Mouse (Mus musculus): Measurements from ENCODE around the gene Notum. TPM values are rescaled to one million over a fixed set of nuclear protein-coding genes. Genes with fewer than 3 reads are reported as not detected.
"Not testable (repeated sequence)": the region's sequence is repeated elsewhere in the genome, so short reads cannot be mapped to it uniquely, and the experiment has no call there.

Notum gene
- total and polyA plus RNA-seq, 3 experiments: 0.23 to 0.35 TPM; not detected in 1

DNA sequence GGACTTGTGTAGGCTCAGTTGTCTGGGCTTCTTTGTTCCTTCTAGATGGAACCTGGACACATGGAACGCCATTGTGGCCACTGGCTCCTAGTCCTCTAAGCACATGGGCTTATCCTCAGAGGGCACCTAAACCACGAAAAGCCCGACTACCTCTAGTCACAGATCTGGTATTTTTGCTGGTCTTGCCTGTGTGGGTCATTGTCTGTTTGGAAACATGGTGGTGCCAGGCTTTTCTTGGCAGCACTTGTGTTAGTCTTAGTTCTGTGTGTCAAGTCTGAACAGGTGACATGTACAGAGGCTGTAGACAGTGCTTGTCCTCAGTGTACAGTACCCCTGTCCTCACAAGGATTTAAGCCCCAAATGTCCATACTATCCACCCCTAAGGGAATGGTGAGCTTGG, 22.6 kb upstream of the Notum start:
- no peak for DNase-seq
- H3K36me3 ChIP-seq (ENCODE audit: control insufficient read depth, insufficient read depth, low read length): no peaks in the 10 kb centered on the region
- no peak overlapping the region for H3K4me3 ChIP-seq
- intact Hi-C loops (cut with DNase I): no loop called here
- peaks cover 2% of the 10 kb centered on the region; the same call in 1 of the 2 replicates for H3K4me1 ChIP-seq (ENCODE audit: control insufficient read depth, insufficient read depth, low read length)
- H3K9ac ChIP-seq (ENCODE audit: low read depth, low read length): no peak overlapping the region
- TF ChIP-seq EP300 (IDR thresholded peaks at IDR 0.05; ENCODE audit: insufficient read depth, low read depth, low read length) (no peak), POLR2A (IDR thresholded peaks at IDR 0.05; ENCODE audit: insufficient read depth, low read depth, low read length) (no peak), CTCF (IDR thresholded peaks at IDR 0.05) (no peak)
- no peaks in the 10 kb centered on the region for H3K79me2 ChIP-seq (replicated peaks; ENCODE audit: control insufficient read depth, insufficient read depth, low read length)
- H3K27me3 ChIP-seq (ENCODE audit: control insufficient read depth, insufficient read depth, low read length): no peaks in the 10 kb centered on the region
- WGBS: 90% methylated on average over 3 of the region's 3 CpGs
- no peak overlapping the region for H3K27ac ChIP-seq

DNA sequence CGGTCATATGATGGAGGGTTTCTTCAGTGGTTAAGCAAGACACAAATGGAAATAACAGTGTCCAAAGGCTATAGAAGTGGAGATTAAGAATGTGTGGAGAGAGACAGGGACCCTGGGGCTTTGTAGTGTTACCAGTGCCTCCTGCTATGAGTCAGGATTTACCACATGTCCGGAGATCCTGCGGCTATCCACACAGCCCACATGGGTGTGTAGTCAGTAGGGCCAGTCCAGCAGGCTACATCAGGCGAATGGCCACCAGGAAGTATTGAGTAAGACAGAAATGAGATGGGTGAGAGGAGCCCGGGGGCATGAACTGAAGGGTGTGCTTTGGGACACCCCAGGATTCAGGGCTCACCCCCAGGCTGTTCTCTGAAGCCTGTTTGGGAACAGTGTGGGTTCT, 21.7 kb upstream of the Notum start:
- DNase-seq: no peak
- WGBS: 95% methylated on average over 5 of the region's 5 CpGs
- no peaks in the 10 kb centered on the region for H3K36me3 ChIP-seq (ENCODE audit: control insufficient read depth, insufficient read depth, low read length)

DNA sequence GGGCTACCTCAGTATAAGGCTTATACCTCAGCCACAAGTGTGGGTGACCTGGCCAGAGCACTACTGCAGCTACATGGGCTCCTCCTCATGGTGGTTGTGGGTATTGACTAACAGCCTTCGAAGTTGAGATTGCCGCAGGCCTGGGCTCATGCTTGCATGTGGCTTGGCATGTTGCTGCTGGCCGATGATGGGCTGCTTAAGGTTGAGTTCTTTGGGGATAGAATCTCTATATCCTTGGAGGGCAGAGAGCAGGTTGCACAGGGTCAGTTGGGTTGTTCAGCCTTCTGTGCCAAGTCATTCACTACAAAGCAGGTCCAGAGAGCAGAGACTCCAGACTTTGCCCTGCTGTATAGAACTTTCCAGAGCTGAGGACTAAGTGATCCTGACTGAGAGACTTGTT, 18.9 kb upstream of the Notum start:
- no peak overlapping the region for H3K9ac ChIP-seq (ENCODE audit: low read depth, low read length)
- no peak overlapping the region for H3K27ac ChIP-seq
- H3K4me3 ChIP-seq: no peak overlapping the region
- intact Hi-C loops (cut with DNase I): loop anchor here (2.0 kb wide), 1 partner anchor 21 kb away; no protein-coding TSS in a partner anchor
- H3K4me1 ChIP-seq (ENCODE audit: control insufficient read depth, insufficient read depth, low read length): peaks cover 2% of the 10 kb centered on the region; the same call in 1 of the 2 replicates
- no peaks in the 10 kb centered on the region for H3K27me3 ChIP-seq (ENCODE audit: control insufficient read depth, insufficient read depth, low read length)
- peak; percentile 62 for TF ChIP-seq CTCF (IDR thresholded peaks at IDR 0.05)
- no peak for TF ChIP-seq POLR2A (IDR thresholded peaks at IDR 0.05; ENCODE audit: insufficient read depth, low read depth, low read length)
- no peaks in the 10 kb centered on the region for H3K36me3 ChIP-seq (ENCODE audit: control insufficient read depth, insufficient read depth, low read length)
- 67% methylated on average over 3 of the region's 3 CpGs for WGBS
- DNase-seq: no peak
- H3K79me2 ChIP-seq (replicated peaks; ENCODE audit: control insufficient read depth, insufficient read depth, low read length): no peaks in the 10 kb centered on the region

More for the DNA sequence above, 21.7 kb upstream of the Notum start:
- H3K4me1 ChIP-seq (ENCODE audit: control insufficient read depth, insufficient read depth, low read length): peaks cover 2% of the 10 kb centered on the region; the same call in 1 of the 2 replicates
- no peak overlapping the region for H3K9ac ChIP-seq (ENCODE audit: low read depth, low read length)
- TF ChIP-seq EP300 (IDR thresholded peaks at IDR 0.05; ENCODE audit: insufficient read depth, low read depth, low read length): no peak
- no peak for TF ChIP-seq CTCF (IDR thresholded peaks at IDR 0.05)
- no peak for TF ChIP-seq POLR2A (IDR thresholded peaks at IDR 0.05; ENCODE audit: insufficient read depth, low read depth, low read length)
- intact Hi-C loops (cut with DNase I): no loop called here
- H3K79me2 ChIP-seq (replicated peaks; ENCODE audit: control insufficient read depth, insufficient read depth, low read length): no peaks in the 10 kb centered on the region
- no peak overlapping the region for H3K4me3 ChIP-seq
- H3K27me3 ChIP-seq (ENCODE audit: control insufficient read depth, insufficient read depth, low read length): no peaks in the 10 kb centered on the region
- no peak overlapping the region for H3K27ac ChIP-seq

GRCm38 (mm10) chr11:120676951-120677350, 16.0 kb upstream of the Notum start:
- intact Hi-C loops (cut with DNase I): no loop called here
- H3K36me3 ChIP-seq (ENCODE audit: control insufficient read depth, insufficient read depth, low read length): no peaks in the 10 kb centered on the region
- H3K27me3 ChIP-seq (ENCODE audit: control insufficient read depth, insufficient read depth, low read length): no peaks in the 10 kb centered on the region
- no peak for TF ChIP-seq POLR2A (IDR thresholded peaks at IDR 0.05; ENCODE audit: insufficient read depth, low read depth, low read length)
- no peak for TF ChIP-seq CTCF (IDR thresholded peaks at IDR 0.05)
- no peak for TF ChIP-seq EP300 (IDR thresholded peaks at IDR 0.05; ENCODE audit: insufficient read depth, low read depth, low read length)
- H3K27ac ChIP-seq: no peak overlapping the region
- H3K79me2 ChIP-seq (replicated peaks; ENCODE audit: control insufficient read depth, insufficient read depth, low read length): no peaks in the 10 kb centered on the region
- H3K4me3 ChIP-seq: no peak overlapping the region
- H3K9ac ChIP-seq (ENCODE audit: low read depth, low read length): no peak overlapping the region
- WGBS: 89% methylated on average over 4 of the region's 4 CpGs
- DNase-seq: no peak
- H3K4me1 ChIP-seq (ENCODE audit: control insufficient read depth, insufficient read depth, low read length): peaks cover 4% of the 10 kb centered on the region

- not testable (repeated sequence) for H3K36me3 ChIP-seq (ENCODE audit: control insufficient read depth, insufficient read depth, low read length)
Measured at GRCm38 (mm10) chr11:120675875-120676274, 14.9 kb upstream of the Notum start.

DNA sequence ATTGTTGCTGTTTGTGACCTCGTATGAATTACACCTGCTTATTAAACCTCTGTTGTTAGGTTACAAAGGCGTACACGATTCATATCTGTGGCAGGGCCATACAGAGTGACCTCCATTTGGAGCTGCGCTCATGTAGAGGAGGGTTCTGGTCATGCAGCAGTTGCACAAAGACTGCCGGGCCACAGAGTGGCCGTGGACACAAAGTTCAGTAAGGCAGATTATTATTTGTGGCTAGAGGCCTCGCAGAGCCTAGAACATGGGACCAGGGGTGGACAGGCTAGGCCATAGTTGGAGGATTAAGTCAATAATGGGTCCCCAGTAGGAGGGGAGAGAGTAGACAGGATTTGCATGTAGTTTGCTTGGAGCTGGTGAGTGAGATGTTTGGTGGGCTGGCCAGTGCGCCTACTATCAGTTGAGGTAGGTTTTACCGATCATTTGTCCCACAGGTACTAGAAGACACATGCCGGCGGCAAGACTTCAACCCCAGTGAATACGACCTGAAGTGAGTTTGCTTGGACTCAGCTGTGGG, 12.7 kb upstream of the Notum start:
- H3K36me3 ChIP-seq (ENCODE audit: control insufficient read depth, insufficient read depth, low read length): no peaks in the 10 kb centered on the region
- intact Hi-C loops (cut with DNase I): loop anchor here (5.0 kb wide), 1 partner anchor 41 kb away; the partner anchor contains the start of gene Mafg
- no peak for TF ChIP-seq CTCF (IDR thresholded peaks at IDR 0.05)
- no peak for TF ChIP-seq EP300 (IDR thresholded peaks at IDR 0.05; ENCODE audit: insufficient read depth, low read depth, low read length)
- TF ChIP-seq POLR2A (IDR thresholded peaks at IDR 0.05; ENCODE audit: insufficient read depth, low read depth, low read length): no peak
- H3K27me3 ChIP-seq (ENCODE audit: control insufficient read depth, insufficient read depth, low read length): no peaks in the 10 kb centered on the region
- H3K79me2 ChIP-seq (replicated peaks; ENCODE audit: control insufficient read depth, insufficient read depth, low read length): no peaks in the 10 kb centered on the region
- peak overlapping the region; percentile 90 for H3K4me3 ChIP-seq
- H3K27ac ChIP-seq: peak overlapping the region; percentile 99
- H3K9ac ChIP-seq (ENCODE audit: low read depth, low read length): peak overlapping the region; percentile 56
- DNase-seq: no peak
- WGBS: 34% methylated on average over 12 of the region's 12 CpGs
- peaks cover 4% of the 10 kb centered on the region for H3K4me1 ChIP-seq (ENCODE audit: control insufficient read depth, insufficient read depth, low read length)

More at GRCm38 (mm10) chr11:120675875-120676274, 14.9 kb upstream of the Notum start:
- DNase-seq; H3K79me2 ChIP-seq (replicated peaks; ENCODE audit: control insufficient read depth, insufficient read depth, low read length); H3K9ac ChIP-seq (ENCODE audit: low read depth, low read length); H3K4me1 ChIP-seq (ENCODE audit: control insufficient read depth, insufficient read depth, low read length); H3K27ac ChIP-seq; H3K4me3 ChIP-seq; intact Hi-C loops (cut with DNase I); H3K27me3 ChIP-seq (ENCODE audit: control insufficient read depth, insufficient read depth, low read length): not testable (repeated sequence)
- 68% methylated on average over 5 of the region's 5 CpGs for WGBS

All from heart, adult 2 months (tissue).